Mouse (Mus musculus): ENCODE results near the gene Wdr60.

Wdr60 gene

GRCm38 (mm10) chr12:116264756-116265155 is 1.9 kb upstream of the Wdr60 start:
- no peak for DNase-seq

GRCm38 (mm10) chr12:116258321-116258720 is 4.5 kb downstream of the Wdr60 start:
- DNase-seq = no peak

- no peak for DNase-seq
Measured at GRCm38 (mm10) chr12:116255636-116256035, 7.2 kb downstream of the Wdr60 start.

GRCm38 (mm10) chr12:116254652-116255051 is 8.2 kb downstream of the Wdr60 start:
- DNase-seq = no peak

GRCm38 (mm10) chr12:116244601-116245000 is 18.2 kb downstream of the Wdr60 start:
- DNase-seq = no peak

GRCm38 (mm10) chr12:116238803-116239202 is 24.0 kb downstream of the Wdr60 start:
- DNase-seq = no peak

GRCm38 (mm10) chr12:116238370-116238769 is 24.5 kb downstream of the Wdr60 start:
- DNase-seq = no peak

- DNase-seq = no peak
Measured at GRCm38 (mm10) chr12:116236658-116237057, 26.2 kb downstream of the Wdr60 start.

GRCm38 (mm10) chr12:116235356-116235755 is 27.5 kb downstream of the Wdr60 start:
- peak; percentile 5 for DNase-seq

GRCm38 (mm10) chr12:116232061-116232460 is 30.8 kb downstream of the Wdr60 start:
- DNase-seq = no peak

GRCm38 (mm10) chr12:116231612-116232011 is 31.2 kb downstream of the Wdr60 start:
- no peak for DNase-seq

GRCm38 (mm10) chr12:116229451-116229850 is 33.4 kb downstream of the Wdr60 start:
- DNase-seq = no peak

GRCm38 (mm10) chr12:116226289-116227057 is 36.3 kb downstream of the Wdr60 start:
- no peak for DNase-seq

GRCm38 (mm10) chr12:116223107-116223506 is 39.7 kb downstream of the Wdr60 start:
- no peak for DNase-seq

GRCm38 (mm10) chr12:116207486-116207885 is 55.3 kb downstream of the Wdr60 start:
- DNase-seq = no peak

GRCm38 (mm10) chr12:116205726-116206125 is 57.1 kb downstream of the Wdr60 start:
- no peak for DNase-seq

- DNase-seq = peak; percentile 83
Measured at GRCm38 (mm10) chr12:116202176-116202981, 60.4 kb downstream of the Wdr60 start.

GRCm38 (mm10) chr12:116198791-116199190 is 64.0 kb downstream of the Wdr60 start:
- DNase-seq = no peak

GRCm38 (mm10) chr12:116196221-116196620 is 66.6 kb downstream of the Wdr60 start:
- DNase-seq = no peak

- DNase-seq = no peak
Measured at GRCm38 (mm10) chr12:116194641-116195040, 68.2 kb downstream of the Wdr60 start.

GRCm38 (mm10) chr12:116193952-116194351 is 68.9 kb downstream of the Wdr60 start:
- peak; percentile 74 for DNase-seq

- DNase-seq = no peak
Measured at GRCm38 (mm10) chr12:116183212-116183935, 79.4 kb downstream of the Wdr60 start.

- no peak for DNase-seq
Measured at GRCm38 (mm10) chr12:116182376-116182775, 80.4 kb downstream of the Wdr60 start.
